Comparison of ENCODE assay signal across 20 mouse cellular contexts in genomic region chr10:84069806-84070205, GRCm38 (mm10).
DNase-seq lines count a peak whose midpoint lies in the region; ATAC-seq and TF ChIP-seq lines count a peak whose summit lies in the region.
"Had no signal": no experiment of that assay in that cellular context is flagged by ENCODE, and none has a peak within 500 bp of the region (broad histone marks: within the 10 kb centered on the region; RNA-seq: fewer than 3 reads in every experiment).

No protein-coding gene starts in this region.

- ATAC-seq in forebrain, embryonic 14.5 days = no peak
- no peak for ATAC-seq in hindbrain, postnatal 0 days
- ATAC-seq in hindbrain, embryonic 12.5 days (ENCODE audit: low FRiP score) = no peak
- ATAC-seq in lung, embryonic 14.5 days (ENCODE audit: insufficient read depth) = no peak
- ATAC-seq in megakaryocyte-erythroid progenitor cell, adult 5-6 weeks (replicated peaks; ENCODE audit: low FRiP score, low TSS enrichment, poor library complexity, severe bottlenecking) = no peak
- ATAC-seq: forebrain, postnatal 0 days; hindbrain, embryonic 16.5 days; intestine, postnatal 0 days had no signal

- no peak overlapping the region for H3K27ac ChIP-seq in forebrain, embryonic 14.5 days (ENCODE audit: low read depth, low read length)
- H3K27ac ChIP-seq in forebrain, embryonic 10.5 days = no peak overlapping the region
- H3K27ac ChIP-seq in hindbrain, postnatal 0 days = no peak overlapping the region
- no peak overlapping the region for H3K27ac ChIP-seq in hindbrain, embryonic 12.5 days
- H3K27ac ChIP-seq in lung, embryonic 14.5 days (ENCODE audit: low read depth) = no peak overlapping the region
- H3K27ac ChIP-seq: gastrocnemius, adult 2 months; liver, embryonic 13.5 days; midbrain, embryonic 12.5 days; neural tube, embryonic 12.5 days; stomach, postnatal 0 days had no signal

- H3K27me3 ChIP-seq in forebrain, embryonic 14.5 days (replicated peaks; ENCODE audit: control insufficient read depth, insufficient read depth, low read length) = no peaks in the 10 kb centered on the region
- H3K27me3 ChIP-seq in forebrain, embryonic 10.5 days (ENCODE audit: poor library complexity, severe bottlenecking) = no peaks in the 10 kb centered on the region
- no peaks in the 10 kb centered on the region for H3K27me3 ChIP-seq in hindbrain, postnatal 0 days (ENCODE audit: insufficient read depth, low read length)
- H3K27me3 ChIP-seq in hindbrain, embryonic 12.5 days = no peaks in the 10 kb centered on the region
- H3K27me3 ChIP-seq in lung, embryonic 14.5 days (ENCODE audit: insufficient read depth, low read length) = no peaks in the 10 kb centered on the region
- H3K27me3 ChIP-seq: CH12.LX; liver, embryonic 13.5 days; midbrain, embryonic 12.5 days; neural tube, embryonic 12.5 days had no signal

- no peak overlapping the region for H3K9ac ChIP-seq in forebrain, embryonic 14.5 days (ENCODE audit: low read length)
- H3K9ac ChIP-seq in hindbrain, postnatal 0 days (replicated peaks; ENCODE audit: low read length) = no peak overlapping the region
- H3K9ac ChIP-seq in hindbrain, embryonic 12.5 days = no peak overlapping the region
- H3K9ac ChIP-seq in lung, embryonic 14.5 days = no peak overlapping the region
- H3K9ac ChIP-seq: forebrain, postnatal 0 days; liver, embryonic 13.5 days; midbrain, embryonic 12.5 days; neural tube, embryonic 12.5 days had no signal

- no peaks in the 10 kb centered on the region for H3K4me1 ChIP-seq in forebrain, embryonic 14.5 days (ENCODE audit: control insufficient read depth, insufficient read depth, low read length)
- peaks cover 8% of the 10 kb centered on the region for H3K4me1 ChIP-seq in forebrain, embryonic 10.5 days
- no peaks in the 10 kb centered on the region; the same call in 1 of the 2 replicates for H3K4me1 ChIP-seq in hindbrain, postnatal 0 days (ENCODE audit: insufficient read depth, low read length)
- H3K4me1 ChIP-seq in hindbrain, embryonic 12.5 days = peaks cover 7% of the 10 kb centered on the region; the same call in 1 of the 2 replicates
- no peaks in the 10 kb centered on the region for H3K4me1 ChIP-seq in lung, embryonic 14.5 days (ENCODE audit: insufficient read depth)
- H3K4me1 ChIP-seq: liver, embryonic 13.5 days had no signal

- no peak overlapping the region for H3K4me3 ChIP-seq in forebrain, embryonic 14.5 days (ENCODE audit: low read depth, low read length)
- no peak overlapping the region for H3K4me3 ChIP-seq in forebrain, embryonic 10.5 days
- no peak overlapping the region for H3K4me3 ChIP-seq in hindbrain, postnatal 0 days (ENCODE audit: low read length)
- no peak overlapping the region for H3K4me3 ChIP-seq in hindbrain, embryonic 12.5 days
- H3K4me3 ChIP-seq in lung, embryonic 14.5 days (ENCODE audit: low read depth, low read length) = no peak overlapping the region
- H3K4me3 ChIP-seq: gastrocnemius, adult 2 months; liver, embryonic 13.5 days; midbrain, embryonic 12.5 days; neural tube, embryonic 12.5 days had no signal

- no peaks in the 10 kb centered on the region for H3K36me3 ChIP-seq in forebrain, embryonic 14.5 days (ENCODE audit: control insufficient read depth, insufficient read depth, low read length)
- no peaks in the 10 kb centered on the region for H3K36me3 ChIP-seq in forebrain, embryonic 10.5 days (replicated peaks)
- no peaks in the 10 kb centered on the region for H3K36me3 ChIP-seq in hindbrain, postnatal 0 days (ENCODE audit: insufficient read depth, low read length)
- H3K36me3 ChIP-seq in hindbrain, embryonic 12.5 days = no peaks in the 10 kb centered on the region
- H3K36me3 ChIP-seq in lung, embryonic 14.5 days (ENCODE audit: insufficient read depth) = no peaks in the 10 kb centered on the region
- H3K36me3 ChIP-seq: liver, embryonic 13.5 days; midbrain, embryonic 12.5 days; neural tube, embryonic 12.5 days had no signal

- TF ChIP-seq CTCF in hindbrain, postnatal 0 days (IDR thresholded peaks at IDR 0.05; ENCODE audit: low read depth) = no peak
- TF ChIP-seq CTCF in lung, embryonic 14.5 days (IDR thresholded peaks at IDR 0.05; ENCODE audit: low read depth) = no peak

- H3K9me3 ChIP-seq in forebrain, embryonic 14.5 days (replicated peaks; ENCODE audit: control insufficient read depth, low read length) = no peaks in the 10 kb centered on the region
- no peaks in the 10 kb centered on the region for H3K9me3 ChIP-seq in forebrain, embryonic 10.5 days
- H3K9me3 ChIP-seq in hindbrain, postnatal 0 days (ENCODE audit: low read length) = no peaks in the 10 kb centered on the region
- no peaks in the 10 kb centered on the region for H3K9me3 ChIP-seq in hindbrain, embryonic 12.5 days (replicated peaks)
- no peaks in the 10 kb centered on the region for H3K9me3 ChIP-seq in lung, embryonic 14.5 days (ENCODE audit: low read depth, low read length)
- H3K9me3 ChIP-seq: liver, embryonic 13.5 days; midbrain, embryonic 12.5 days; neural tube, embryonic 12.5 days had no signal

- 84% methylated on average over 9 of the region's 9 CpGs for WGBS in forebrain, embryonic 14.5 days
- WGBS in forebrain, embryonic 10.5 days = 94% methylated on average over 9 of the region's 9 CpGs
- WGBS in hindbrain, postnatal 0 days = 61% methylated on average over 9 of the region's 9 CpGs
- WGBS in hindbrain, embryonic 12.5 days = 82% methylated on average over 9 of the region's 9 CpGs
- 66% methylated on average over 9 of the region's 9 CpGs for WGBS in lung, embryonic 14.5 days

- DNase-seq in forebrain, embryonic 14.5 days (ENCODE audit: low spot score) = peak; percentile 27
- no peak for DNase-seq in forebrain, embryonic 10.5 days (ENCODE audit: extremely low spot score, low spot score)
- DNase-seq in hindbrain, postnatal 0 days (ENCODE audit: low spot score) = peak; percentile 49
- DNase-seq in lung, embryonic 14.5 days = peak; percentile 41
- no peak for DNase-seq in lung, postnatal 36 days
- DNase-seq in Muller cell, postnatal 12 days (ENCODE audit: inconsistent ontology term) = no peak
- DNase-seq: adrenal gland, postnatal 36 days; cerebellum, adult 2 months; forebrain, postnatal 0 days; gastrocnemius, adult 2 months; heart, postnatal 14 days; liver, embryonic 13.5 days had no signal

- H3K4me2 ChIP-seq in forebrain, embryonic 14.5 days (ENCODE audit: low read length) = no peak overlapping the region
- H3K4me2 ChIP-seq in hindbrain, postnatal 0 days (ENCODE audit: low read depth, low read length) = no peak overlapping the region
- no peak overlapping the region for H3K4me2 ChIP-seq in hindbrain, embryonic 12.5 days (replicated peaks)
- H3K4me2 ChIP-seq in lung, embryonic 14.5 days = no peak overlapping the region
- H3K4me2 ChIP-seq: liver, embryonic 13.5 days; midbrain, embryonic 12.5 days; neural tube, embryonic 12.5 days had no signal

Comparison
In these comparisons a context has a peak if more than half of its experiments do, and no peak if none do; other contexts are left out.
1. DNase-seq: peak in forebrain, embryonic 14.5 days (single experiment), hindbrain, postnatal 0 days (single experiment) and lung, embryonic 14.5 days (single experiment); none in forebrain, embryonic 10.5 days (single experiment), lung, postnatal 36 days (single experiment) and Muller cell, postnatal 12 days (single experiment).